Mouse (Mus musculus): ENCODE results near the gene Slc4a1ap. TPM values are rescaled to one million over a fixed set of nuclear protein-coding genes. Genes with fewer than 3 reads are reported as not detected.

Slc4a1ap gene
- polyA plus RNA-seq, 1 experiment from 2014 or later = 36.7 TPM

Other genes starting within 250 kb of the Slc4a1ap start
- 36.3 and 36.9 TPM in 2 replicates for gene Ift172, start 235.9 kb upstream of the Slc4a1ap start, polyA plus RNA-seq (2015; fragmentation: Nextera tagmentation; extraction: Ambion mirVana)
- 42.3 and 46.2 TPM in 2 replicates for gene Fndc4, start 230.9 kb upstream of the Slc4a1ap start, polyA plus RNA-seq (2015; fragmentation: Nextera tagmentation; extraction: Ambion mirVana)
- 0.21 and 0.70 TPM in 2 replicates for gene Gckr, start 229.6 kb upstream of the Slc4a1ap start, polyA plus RNA-seq (2015; fragmentation: Nextera tagmentation; extraction: Ambion mirVana)
- 48.5 and 60.2 TPM in 2 replicates for gene Zfp512, start 74.6 kb upstream of the Slc4a1ap start, polyA plus RNA-seq (2015; fragmentation: Nextera tagmentation; extraction: Ambion mirVana)
- gene 4930548H24Rik, start 41.3 kb upstream of the Slc4a1ap start, polyA plus RNA-seq (2015; fragmentation: Nextera tagmentation; extraction: Ambion mirVana) = not detected in 2 replicates
- 70.5 and 72.3 TPM in 2 replicates for gene Gpn1, start 32.3 kb upstream of the Slc4a1ap start, polyA plus RNA-seq (2015; fragmentation: Nextera tagmentation; extraction: Ambion mirVana)
- 24.7 and 28.9 TPM in 2 replicates for gene Supt7l, start 812 bp downstream of the Slc4a1ap start, polyA plus RNA-seq (2015; fragmentation: Nextera tagmentation; extraction: Ambion mirVana)
- 272 and 284 TPM in 2 replicates for gene Mrpl33, start 69.9 kb downstream of the Slc4a1ap start, polyA plus RNA-seq (2015; fragmentation: Nextera tagmentation; extraction: Ambion mirVana)
- 4.5 and 5.5 TPM in 2 replicates for gene Rbks, start 170.6 kb downstream of the Slc4a1ap start, polyA plus RNA-seq (2015; fragmentation: Nextera tagmentation; extraction: Ambion mirVana)
- 76.7 and 83.2 TPM in 2 replicates for gene Babam2, start 170.7 kb downstream of the Slc4a1ap start, polyA plus RNA-seq (2015; fragmentation: Nextera tagmentation; extraction: Ambion mirVana)

Data from kidney, embryonic 15.5 days (tissue).